Mouse (Mus musculus): ENCODE measurements at regions not wholly inside any gene's neighbourhood (a gene's known extent, or its start where the extent isn't known, plus 50 kb on each side); places are given as distances from the start of the nearest gene placed in this dataset.
"Not testable (repeated sequence)": the region's sequence is repeated elsewhere in the genome, so short reads cannot be mapped to it uniquely, and the experiment has no call there.

GRCm38 (mm10) chr4:67378632-67379031, 551.2 kb downstream of the Tlr4 start:
- no peak for DNase-seq (ENCODE audit: low spot score in 2 of 2)

GRCm38 (mm10) chr4:67387834-67388233, 560.5 kb downstream of the Tlr4 start:
- no peak for DNase-seq (ENCODE audit: low spot score in 2 of 2)

GRCm38 (mm10) chr4:67402977-67403376, 575.6 kb downstream of the Tlr4 start:
- DNase-seq (ENCODE audit: low spot score in 2 of 2): no peak

GRCm38 (mm10) chr4:67424064-67424463, 596.7 kb downstream of the Tlr4 start:
- peak in 1 of 2 experiments; percentile 3 for DNase-seq (ENCODE audit: low spot score in 2 of 2)

GRCm38 (mm10) chr4:67425712-67426111, 598.3 kb downstream of the Tlr4 start:
- DNase-seq (ENCODE audit: low spot score in 2 of 2): no peak

GRCm38 (mm10) chr4:67447835-67448234, 620.5 kb downstream of the Tlr4 start:
- DNase-seq (ENCODE audit: low spot score in 2 of 2): no peak

- DNase-seq (ENCODE audit: low spot score in 2 of 2): not testable (repeated sequence)
Observed at GRCm38 (mm10) chr4:67459871-67460270, 632.5 kb downstream of the Tlr4 start.

GRCm38 (mm10) chr4:67473034-67473433, 645.6 kb downstream of the Tlr4 start:
- no peak for DNase-seq (ENCODE audit: low spot score in 2 of 2)

GRCm38 (mm10) chr4:67477264-67477845, 650.0 kb downstream of the Tlr4 start:
- peak in 1 of 2 experiments; percentile 2 for DNase-seq (ENCODE audit: low spot score in 2 of 2)

GRCm38 (mm10) chr4:67478081-67478480, 650.7 kb downstream of the Tlr4 start:
- DNase-seq (ENCODE audit: low spot score in 2 of 2): no peak

- no peak for DNase-seq (ENCODE audit: low spot score in 2 of 2)
Observed at GRCm38 (mm10) chr4:67522235-67522634, 694.9 kb downstream of the Tlr4 start.

- no peak for DNase-seq (ENCODE audit: low spot score in 2 of 2)
Observed at GRCm38 (mm10) chr4:67523158-67523557, 695.8 kb downstream of the Tlr4 start.

GRCm38 (mm10) chr4:67529586-67529985, 702.2 kb downstream of the Tlr4 start:
- no peak for DNase-seq (ENCODE audit: low spot score in 2 of 2)

- DNase-seq (ENCODE audit: low spot score in 2 of 2): no peak
Observed at GRCm38 (mm10) chr4:67539466-67539865, 712.1 kb downstream of the Tlr4 start.

- no peak for DNase-seq (ENCODE audit: low spot score in 2 of 2)
Observed at GRCm38 (mm10) chr4:67546013-67546412, 718.6 kb downstream of the Tlr4 start.

GRCm38 (mm10) chr4:67547957-67548356, 720.6 kb downstream of the Tlr4 start:
- no peak for DNase-seq (ENCODE audit: low spot score in 2 of 2)

GRCm38 (mm10) chr4:67553511-67553910, 726.1 kb downstream of the Tlr4 start:
- DNase-seq (ENCODE audit: low spot score in 2 of 2): no peak

GRCm38 (mm10) chr4:67574816-67575215, 747.4 kb downstream of the Tlr4 start:
- DNase-seq (ENCODE audit: low spot score in 2 of 2): no peak

- no peak for DNase-seq (ENCODE audit: low spot score in 2 of 2)
Observed at GRCm38 (mm10) chr4:67589501-67589900, 762.1 kb downstream of the Tlr4 start.

GRCm38 (mm10) chr4:67589976-67590727, 762.8 kb downstream of the Tlr4 start:
- DNase-seq (ENCODE audit: low spot score in 2 of 2): no peak

- DNase-seq (ENCODE audit: low spot score in 2 of 2): no peak
Observed at GRCm38 (mm10) chr4:67607166-67607565, 779.8 kb downstream of the Tlr4 start.

- no peak for DNase-seq (ENCODE audit: low spot score in 2 of 2)
Observed at GRCm38 (mm10) chr4:67614486-67615067, 787.2 kb downstream of the Tlr4 start.

- DNase-seq (ENCODE audit: low spot score in 2 of 2): no peak
Observed at GRCm38 (mm10) chr4:67626641-67627040, 799.3 kb downstream of the Tlr4 start.

Data from urinary bladder, postnatal 36 days (tissue).